Mouse (Mus musculus) MEL (cell line): ENCODE measurements at regions not wholly inside any gene's neighbourhood (a gene's known extent, or its start where the extent isn't known, plus 50 kb on each side); places are given as distances from the start of the nearest gene placed in this dataset.

Source experiments
- CHD1 ChIP-seq: IDR thresholded peaks from 2 replicates; pipeline ENCODE4 v1.6.1; 2012; ENCODE audit warnings: low read depth, mild to moderate bottlenecking, inconsistent platforms, low read length, improper control_type of control experiment
- CTCF ChIP-seq, 3 experiments: IDR thresholded peaks in 2 of 3; conservative IDR thresholded peaks in 1 of 3; 2 replicates each; pipeline ENCODE4 v1.5.1; 2011 to 2012; ENCODE audit warnings: low read length in 3 of 3, low read depth in 2 of 3, mild to moderate bottlenecking in 2 of 3, improper control_type of control experiment in 1 of 3, inconsistent platforms in 1 of 3, mixed read lengths in 1 of 3, moderate library complexity in 1 of 3; ENCODE audit not compliant: control insufficient read depth in 1 of 3, insufficient read depth in 1 of 3, poor library complexity in 1 of 3, severe bottlenecking in 1 of 3
- ELF1 ChIP-seq: IDR thresholded peaks from 2 replicates; pipeline ENCODE4 v1.6.1; 2014; ENCODE audit warnings: low read depth, mild to moderate bottlenecking, inconsistent platforms, low read length, improper control_type of control experiment, moderate library complexity
- ETS1 ChIP-seq: IDR thresholded peaks from 2 replicates; pipeline ENCODE4 v1.6.1; 2012; ENCODE audit warnings: low read depth, mild to moderate bottlenecking, inconsistent platforms, low read length, improper control_type of control experiment, moderate library complexity
- GABPA ChIP-seq: IDR thresholded peaks from 2 replicates; pipeline ENCODE4 v1.6.1; 2012; ENCODE audit warnings: low read depth, mild to moderate bottlenecking, inconsistent platforms, low read length, improper control_type of control experiment, moderate library complexity
- GATA1 ChIP-seq: IDR thresholded peaks from 2 replicates; pipeline ENCODE4 v1.6.1; 2011; ENCODE audit warnings: low read depth, low read length, improper control_type of control experiment
- MAFK ChIP-seq: IDR thresholded peaks from 2 replicates; pipeline ENCODE4 v1.6.1; 2011; ENCODE audit warnings: low read depth, mild to moderate bottlenecking, low read length, improper control_type of control experiment, borderline replicate concordance
- MAZ ChIP-seq: IDR thresholded peaks from 2 replicates; pipeline ENCODE4 v1.6.1; 2012; ENCODE audit warnings: low read depth, mild to moderate bottlenecking, inconsistent platforms, low read length, improper control_type of control experiment
- MEF2A ChIP-seq: IDR thresholded peaks from 2 replicates; pipeline ENCODE4 v1.6.1; 2014; ENCODE audit warnings: low read depth, mild to moderate bottlenecking, inconsistent platforms, low read length, improper control_type of control experiment; ENCODE audit not compliant: poor library complexity, insufficient replicate concordance, severe bottlenecking; ENCODE audit errors: extremely low read depth
- MYB ChIP-seq: IDR thresholded peaks from 2 replicates; pipeline ENCODE4 v1.6.1; 2011; ENCODE audit warnings: mild to moderate bottlenecking, low read depth, low read length, improper control_type of control experiment
- POLR2A ChIP-seq, 2 experiments: IDR thresholded peaks; 2 replicates each; pipeline ENCODE4 v1.6.1; 2011 to 2012; ENCODE audit warnings: low read length in 2 of 2, mild to moderate bottlenecking in 2 of 2, control low read depth in 1 of 2, improper control_type of control experiment in 1 of 2, low read depth in 1 of 2, moderate library complexity in 1 of 2; ENCODE audit not compliant: control insufficient read depth in 1 of 2, insufficient read depth in 1 of 2, poor library complexity in 1 of 2
- POLR2AphosphoS2 ChIP-seq: IDR thresholded peaks from 2 replicates; pipeline ENCODE4 v1.6.1; 2011; ENCODE audit warnings: low read length, improper control_type of control experiment
- SMC3 ChIP-seq: IDR thresholded peaks from 2 replicates; pipeline ENCODE4 v1.6.1; 2011; ENCODE audit warnings: low read depth, low read length, improper control_type of control experiment
- TAL1 ChIP-seq: IDR thresholded peaks from 2 replicates; pipeline ENCODE4 v1.6.1; 2012; ENCODE audit warnings: mild to moderate bottlenecking, inconsistent platforms, low read length, moderate library complexity, mixed read lengths

DNA sequence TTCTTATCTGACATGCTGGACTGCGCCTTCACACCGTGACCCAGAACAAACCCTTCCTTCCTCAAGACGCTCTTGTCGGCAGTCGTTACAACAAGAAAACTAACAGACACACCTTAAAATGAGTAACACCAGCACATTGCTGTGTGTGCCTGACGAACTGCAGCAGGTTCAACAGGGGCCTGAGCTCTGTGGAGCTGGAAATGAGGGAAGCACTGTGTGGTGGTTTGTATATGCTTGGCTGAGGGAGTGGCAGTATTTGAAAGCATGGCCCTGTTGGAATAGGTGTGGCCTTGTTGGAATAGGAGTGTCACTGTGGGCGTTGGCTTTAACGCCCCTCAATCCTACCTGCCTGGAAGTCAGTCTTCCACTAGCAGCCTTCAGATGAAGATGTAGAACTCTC lies 203.9 kb upstream of the Dio3 start:
- TF ChIP-seq ETS1 (no peak), CHD1 (no peak), CTCF (IDR thresholded peaks at IDR 0.05 in 2 of 3, conservative IDR thresholded peaks at IDR 0.05 in 1 of 3; ENCODE audit: control insufficient read depth in 1 of 3, insufficient read depth in 1 of 3, low read depth in 2 of 3, low read length in 3 of 3, poor library complexity in 1 of 3, severe bottlenecking in 1 of 3) (no peak), MAFK (no peak), POLR2A (IDR thresholded peaks at IDR 0.05; ENCODE audit: control insufficient read depth in 1 of 2, insufficient read depth in 1 of 2, low read depth in 1 of 2, low read length in 2 of 2, poor library complexity in 1 of 2) (no peak), GABPA (no peak), ELF1 (no peak), POLR2AphosphoS2 (no peak), SMC3 (no peak), MYB (no peak), MEF2A (no peak), GATA1 (no peak), TAL1 (no peak), MAZ (no peak)
